Mouse (Mus musculus) midbrain, embryonic 13.5 days (tissue): Measurements from ENCODE around the gene Adamtsl4. TPM values are rescaled to one million over a fixed set of nuclear protein-coding genes. Genes with fewer than 3 reads are reported as not detected.
A peak's percentile ranks its signal among the peaks of the same experiment; 100 is the strongest.
"Not testable (repeated sequence)": the region's sequence is repeated elsewhere in the genome, so short reads cannot be mapped to it uniquely, and the experiment has no call there.

Experiments
- ATAC-seq: fragments of 200-750 bp; cut with Nextera tagmentation; 2 replicates; pipeline ENCODE4 v1.8.0; 2017; ENCODE audit warnings: mild to moderate bottlenecking, moderate TSS enrichment, moderate library complexity
- H3K27ac ChIP-seq: fragments of 300-500 bp; sonication (generic); 2 replicates; pipeline ENCODE4 v1.5.1; 2015; ENCODE audit warnings: inconsistent platforms, mild to moderate bottlenecking, moderate library complexity
- H3K27me3 ChIP-seq: fragments of 300-500 bp; sonication (generic); 2 replicates; pipeline ENCODE4 v1.6.1; 2015; ENCODE audit warnings: mild to moderate bottlenecking, inconsistent platforms
- H3K36me3 ChIP-seq: fragments of 300-500 bp; sonication (generic); 2 replicates; pipeline ENCODE4 v1.6.1; 2015; ENCODE audit warnings: mild to moderate bottlenecking, inconsistent platforms
- H3K4me1 ChIP-seq: fragments of 300-500 bp; sonication (generic); replicated peaks from 2 replicates; pipeline ENCODE4 v1.6.1; 2015; ENCODE audit warnings: inconsistent platforms
- H3K4me2 ChIP-seq: fragments of 300-500 bp; sonication (generic); replicated peaks from 2 replicates; pipeline ENCODE4 v1.6.1; 2015; ENCODE audit warnings: moderate library complexity, mild to moderate bottlenecking, inconsistent platforms
- H3K4me3 ChIP-seq: fragments of 300-500 bp; sonication (generic); replicated peaks from 2 replicates; pipeline ENCODE4 v1.5.1; 2015; ENCODE audit warnings: mild to moderate bottlenecking, inconsistent platforms
- H3K9ac ChIP-seq: fragments of 300-500 bp; sonication (generic); replicated peaks from 2 replicates; pipeline ENCODE4 v1.6.1; 2015; ENCODE audit warnings: mild to moderate bottlenecking, inconsistent platforms
- H3K9me3 ChIP-seq: fragments of 300-500 bp; sonication (generic); 2 replicates; pipeline ENCODE4 v1.6.1; 2016; ENCODE audit warnings: mild to moderate bottlenecking, inconsistent platforms
- WGBS: fragments of 180-500 bp; shearing (Covaris S2); methylation state at CpG from one replicate; pipeline ENCODE4 v1.1.7; 2015; 5-methylcytosine and 5-hydroxymethylcytosine counted together
- polyA plus RNA-seq: library from polyadenylated mRNA; unstranded; fragments of >200 nt; fragmentation: Nextera tagmentation; extraction: Ambion mirVana; gene quantifications from 2 replicates; pipeline ENCODE4 v1.2.1, GENCODE M21; 2015

The Adamtsl4 gene
- polyA plus RNA-seq, 1 experiment from 2014 or later: 1.9 TPM

DNA sequence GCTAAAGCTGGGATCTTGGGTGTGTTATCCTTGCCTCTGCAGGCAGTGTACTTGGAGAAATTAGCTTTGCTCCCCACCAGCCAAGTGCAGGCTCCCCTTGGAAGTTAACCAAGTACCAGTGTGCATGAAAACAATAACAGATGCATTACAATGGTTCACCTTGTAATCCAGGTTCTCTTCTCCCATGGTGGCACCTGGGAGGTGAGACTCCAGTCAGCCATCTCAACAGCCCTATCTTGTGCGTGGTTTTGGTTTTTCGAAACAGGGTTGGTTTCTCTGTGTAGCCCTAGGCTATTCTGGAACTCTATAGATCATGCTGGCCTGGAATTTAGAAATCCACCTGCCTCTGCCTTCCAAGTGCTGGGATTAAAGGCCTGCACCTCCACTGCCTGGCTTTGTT, 24.2 kb downstream of the Adamtsl4 start:
- Histone ChIP-seq H3K36me3 (peaks cover 34% of the 10 kb centered on the region), H3K4me3 (no peak overlapping the region)

GRCm38 (mm10) chr3:95662724-95663449, 24.8 kb downstream of the Adamtsl4 start:
- Histone ChIP-seq H3K36me3 (peaks cover 34% of the 10 kb centered on the region), H3K9me3 (no peaks in the 10 kb centered on the region), H3K4me2 (peak overlapping the region; percentile 33; the same call in 1 of the 2 replicates), H3K27ac (no peak overlapping the region), H3K4me3 (no peak overlapping the region), H3K27me3 (no peaks in the 10 kb centered on the region), H3K9ac (no peak overlapping the region), H3K4me1 (peaks cover 51% of the 10 kb centered on the region)
- 81% methylated on average over 7 of the region's 7 CpGs for WGBS
- ATAC-seq: no peak

More for the DNA sequence above, 24.2 kb downstream of the Adamtsl4 start:
- Histone ChIP-seq H3K4me1 (peaks cover 52% of the 10 kb centered on the region), H3K27ac (no peak overlapping the region), H3K9me3 (no peaks in the 10 kb centered on the region), H3K4me2 (no peak overlapping the region; the same call in 1 of the 2 replicates), H3K27me3 (no peaks in the 10 kb centered on the region), H3K9ac (no peak overlapping the region)
- WGBS: 97% methylated on average over 2 of the region's 2 CpGs
- ATAC-seq: no peak

- peaks cover 49% of the 10 kb centered on the region for H3K4me1 ChIP-seq
Measured at GRCm38 (mm10) chr3:95661945-95662715, 25.6 kb downstream of the Adamtsl4 start.

GRCm38 (mm10) chr3:95660788-95661478, 26.8 kb downstream of the Adamtsl4 start:
- peaks cover 49% of the 10 kb centered on the region for H3K4me1 ChIP-seq
- H3K9ac ChIP-seq: peak overlapping the region; percentile 100
- H3K9me3 ChIP-seq: no peaks in the 10 kb centered on the region
- WGBS: 61% methylated on average over 2 of the region's 2 CpGs
- ATAC-seq: no peak
- peak overlapping the region; percentile 96 for H3K4me2 ChIP-seq
- no peaks in the 10 kb centered on the region for H3K27me3 ChIP-seq
- peak overlapping the region; percentile 98 for H3K4me3 ChIP-seq
- peaks cover 34% of the 10 kb centered on the region for H3K36me3 ChIP-seq
- H3K27ac ChIP-seq: no peak overlapping the region

More at GRCm38 (mm10) chr3:95661945-95662715, 25.6 kb downstream of the Adamtsl4 start:
- Histone ChIP-seq H3K36me3 (peaks cover 34% of the 10 kb centered on the region), H3K27ac (no peak overlapping the region), H3K9ac (no peak overlapping the region), H3K9me3 (no peaks in the 10 kb centered on the region), H3K4me3 (peak overlapping the region; percentile 19), H3K4me2 (peak overlapping the region; percentile 33), H3K27me3 (no peaks in the 10 kb centered on the region)
- ATAC-seq: no peak
- WGBS: 67% methylated on average over 7 of the region's 7 CpGs

GRCm38 (mm10) chr3:95659948-95660347, 27.8 kb downstream of the Adamtsl4 start:
- Histone ChIP-seq H3K4me3 (peak overlapping the region; percentile 98), H3K36me3 (peaks cover 29% of the 10 kb centered on the region), H3K27me3 (no peaks in the 10 kb centered on the region), H3K9ac (peak overlapping the region; percentile 100), H3K4me2 (peak overlapping the region; percentile 96), H3K9me3 (no peaks in the 10 kb centered on the region), H3K27ac (peak overlapping the region; percentile 99), H3K4me1 (peaks cover 49% of the 10 kb centered on the region)
- no peak for ATAC-seq
- WGBS: 3% methylated on average over 8 of the region's 8 CpGs

GRCm38 (mm10) chr3:95658868-95659712, 28.6 kb downstream of the Adamtsl4 start:
- WGBS: under 1% methylated on average over 89 of the region's 113 CpGs
- Histone ChIP-seq H3K4me3 (peak overlapping the region; percentile 98), H3K9ac (peak overlapping the region; percentile 100), H3K27me3 (no peaks in the 10 kb centered on the region), H3K4me1 (peaks cover 45% of the 10 kb centered on the region), H3K4me2 (peak overlapping the region; percentile 96), H3K27ac (peak overlapping the region; percentile 99), H3K36me3 (peaks cover 20% of the 10 kb centered on the region), H3K9me3 (no peaks in the 10 kb centered on the region)
- ATAC-seq: peak; percentile 76

DNA sequence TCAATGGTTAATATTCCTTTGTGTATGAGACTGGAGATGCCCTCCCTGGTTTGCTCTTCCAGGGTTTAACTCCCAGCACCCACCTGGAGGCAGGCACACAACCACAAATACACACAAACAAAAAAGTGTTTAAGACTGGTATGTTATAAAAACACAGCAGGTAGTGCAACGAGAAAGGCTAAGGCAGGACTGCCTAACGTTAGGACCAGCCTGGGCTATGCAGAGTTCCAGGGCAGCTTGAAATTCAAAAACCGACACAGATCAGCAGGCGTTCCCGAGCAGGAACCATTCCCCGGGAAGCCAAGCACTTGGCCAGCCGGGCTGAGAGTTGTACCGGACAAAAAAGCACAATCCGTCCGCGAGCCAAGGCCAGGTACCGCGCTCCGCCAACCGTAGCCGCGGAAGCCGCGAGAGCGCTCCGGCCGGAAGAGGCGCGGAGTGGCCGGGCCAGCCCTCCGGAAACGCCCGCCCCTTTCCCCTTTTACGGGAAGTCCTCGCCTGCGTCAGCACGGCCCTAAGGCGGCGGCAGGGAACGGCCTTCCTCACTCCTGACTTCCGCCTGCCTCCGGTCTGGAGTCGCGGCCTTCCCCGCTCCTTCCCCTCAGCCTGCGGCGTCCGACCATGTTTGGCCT, 29.4 kb downstream of the Adamtsl4 start, which contains the start of gene Mcl1:
TSS of gene Mcl1 (plus strand) at position 553 of the 632 bp plus-strand sequence.
- Histone ChIP-seq H3K9ac (peak within 1 kb of the TSS; percentile 100), H3K9me3 (no peaks in the 10 kb centered on the region), H3K4me2 (peak within 1 kb of the TSS; percentile 96), H3K36me3 (peaks cover 13% of the 10 kb centered on the region), H3K27me3 (no peaks in the 10 kb centered on the region), H3K27ac (peak within 1 kb of the TSS; percentile 99), H3K4me3 (peak within 1 kb of the TSS; percentile 98), H3K4me1 (peaks cover 44% of the 10 kb centered on the region)
- ATAC-seq: peak; percentile 98
- WGBS: under 1% methylated on average over 43 of the region's 43 CpGs

DNA sequence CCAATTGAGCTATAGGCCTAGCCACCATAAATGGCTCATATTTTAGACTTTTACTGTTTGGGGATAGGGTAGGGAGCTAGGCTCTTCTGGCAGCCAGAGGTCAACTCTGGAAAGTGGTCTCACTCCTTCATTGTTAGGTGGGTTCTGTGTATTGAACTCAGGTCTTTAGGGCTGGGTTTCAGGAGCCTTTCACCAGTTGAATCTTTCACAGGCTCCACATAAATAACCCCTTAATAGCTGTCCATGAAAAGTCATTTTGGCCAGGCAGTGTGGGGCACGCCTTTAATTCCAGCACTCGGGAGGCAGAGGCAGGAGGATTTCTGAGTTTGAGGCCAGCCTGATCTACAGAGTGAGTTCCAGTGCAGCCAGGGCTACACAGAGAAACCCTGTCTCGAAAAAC, 30.0 kb downstream of the Adamtsl4 start:
- Histone ChIP-seq H3K4me2 (peak overlapping the region; percentile 96), H3K27ac (peak overlapping the region; percentile 99; the same call in 1 of the 2 replicates), H3K36me3 (peaks cover 8% of the 10 kb centered on the region; the same call in 1 of the 2 replicates), H3K9ac (peak overlapping the region; percentile 100; the same call in 1 of the 2 replicates), H3K4me3 (peak overlapping the region; percentile 98), H3K9me3 (no peaks in the 10 kb centered on the region), H3K27me3 (no peaks in the 10 kb centered on the region), H3K4me1 (peaks cover 42% of the 10 kb centered on the region)
- no peak for ATAC-seq
- 91% methylated on average over 3 of the region's 3 CpGs for WGBS

DNA sequence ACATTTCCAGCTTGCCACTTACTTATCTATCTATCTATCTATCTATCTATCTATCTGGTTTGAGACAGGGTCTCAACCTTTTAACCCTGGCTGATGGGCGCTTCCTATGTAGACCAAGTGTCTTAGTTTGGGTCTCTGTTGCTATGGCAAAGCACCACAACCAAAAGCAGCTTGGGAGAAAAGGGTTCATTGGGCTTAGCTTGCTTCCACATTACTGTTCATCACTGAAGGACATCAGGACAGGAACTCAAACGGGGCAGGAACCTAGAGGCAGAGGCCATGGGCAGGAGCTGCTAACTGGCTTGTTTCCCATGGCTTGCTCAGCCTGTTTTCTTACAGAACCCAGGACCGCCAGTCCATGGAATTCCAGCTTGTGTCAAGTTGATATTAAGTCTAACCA, 30.6 kb downstream of the Adamtsl4 start:
- no peaks in the 10 kb centered on the region for H3K9me3 ChIP-seq
- H3K9ac ChIP-seq: no peak overlapping the region
- H3K27me3 ChIP-seq: no peaks in the 10 kb centered on the region
- H3K4me3 ChIP-seq: no peak overlapping the region
- WGBS: 89% methylated on average over 3 of the region's 3 CpGs
- no peak overlapping the region for H3K4me2 ChIP-seq
- ATAC-seq: no peak
- peaks cover 36% of the 10 kb centered on the region for H3K4me1 ChIP-seq
- H3K27ac ChIP-seq: no peak overlapping the region
- 0 out of 2 replicates have a peak, but pooled peaks cover 6% of the 10 kb centered on the region for H3K36me3 ChIP-seq

DNA sequence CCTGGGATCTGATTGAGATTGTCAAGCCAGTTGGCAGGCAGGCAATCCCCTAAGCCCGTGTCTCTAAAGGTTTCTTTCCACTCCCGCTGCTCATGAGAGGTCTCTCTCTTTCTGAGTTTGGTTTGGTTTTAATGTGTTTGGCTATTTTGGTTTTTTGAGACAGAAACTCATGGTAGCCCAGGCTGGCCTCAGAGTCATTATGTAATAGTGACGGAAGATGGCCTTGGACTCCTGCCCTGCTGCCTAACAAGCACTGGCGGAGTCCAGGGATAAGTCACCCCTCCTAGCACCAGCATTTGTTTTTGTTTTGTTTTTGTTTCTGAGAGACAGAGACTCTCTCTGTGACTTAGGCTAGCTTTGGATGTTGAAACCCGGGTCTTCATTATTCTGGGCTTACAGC, 32.3 kb downstream of the Adamtsl4 start:
- Histone ChIP-seq H3K36me3 (no peaks in the 10 kb centered on the region), H3K4me1 (peaks cover 19% of the 10 kb centered on the region), H3K27me3 (no peaks in the 10 kb centered on the region), H3K9ac (no peak overlapping the region), H3K4me2 (no peak overlapping the region), H3K9me3 (no peaks in the 10 kb centered on the region), H3K27ac (no peak overlapping the region), H3K4me3 (no peak overlapping the region)
- WGBS: 91% methylated on average over 5 of the region's 5 CpGs
- no peak for ATAC-seq

DNA sequence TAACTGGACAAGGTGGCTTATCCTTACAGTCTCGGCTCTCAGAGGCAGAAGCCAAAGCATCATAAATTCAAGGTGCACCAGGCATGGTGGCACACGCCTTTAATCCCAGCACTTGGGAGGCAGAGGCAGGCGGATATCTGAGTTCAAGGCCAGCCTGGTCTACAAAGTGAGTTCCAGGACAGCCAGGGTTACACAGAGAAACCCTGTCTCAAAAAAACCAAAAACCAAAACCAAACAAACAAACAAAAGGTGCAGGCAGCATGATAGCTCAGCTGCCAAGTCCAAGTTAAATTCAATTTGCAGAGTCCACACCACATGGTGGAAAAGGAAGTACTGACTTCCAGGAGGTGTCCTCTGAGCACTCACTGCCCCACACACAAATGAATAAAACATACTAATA, 33.3 kb downstream of the Adamtsl4 start:
- H3K27me3 ChIP-seq, H3K9me3 ChIP-seq, H3K36me3 ChIP-seq, H3K4me2 ChIP-seq, H3K27ac ChIP-seq, H3K4me3 ChIP-seq, ATAC-seq, H3K9ac ChIP-seq: not testable (repeated sequence)
- WGBS: 88% methylated on average over 3 of the region's 3 CpGs
- H3K4me1 ChIP-seq: peaks cover 16% of the 10 kb centered on the region
